Mouse (Mus musculus) olfactory bulb, adult 2 months (tissue): ENCODE data around the gene Smarcc2.

Experiments used
- CTCF ChIP-seq: fragments of 200-500 bp; IDR thresholded peaks from 2 replicates; pipeline ENCODE4 v1.5.1; 2012; ENCODE audit warnings: low read depth, mild to moderate bottlenecking, low read length, moderate library complexity; ENCODE audit not compliant: insufficient read depth
- POLR2A ChIP-seq: fragments of 200-500 bp; IDR thresholded peaks from 2 replicates; pipeline ENCODE4 v1.6.1; 2012; ENCODE audit warnings: mild to moderate bottlenecking, low read depth, low read length, moderate library complexity; ENCODE audit not compliant: insufficient read depth

DNA sequence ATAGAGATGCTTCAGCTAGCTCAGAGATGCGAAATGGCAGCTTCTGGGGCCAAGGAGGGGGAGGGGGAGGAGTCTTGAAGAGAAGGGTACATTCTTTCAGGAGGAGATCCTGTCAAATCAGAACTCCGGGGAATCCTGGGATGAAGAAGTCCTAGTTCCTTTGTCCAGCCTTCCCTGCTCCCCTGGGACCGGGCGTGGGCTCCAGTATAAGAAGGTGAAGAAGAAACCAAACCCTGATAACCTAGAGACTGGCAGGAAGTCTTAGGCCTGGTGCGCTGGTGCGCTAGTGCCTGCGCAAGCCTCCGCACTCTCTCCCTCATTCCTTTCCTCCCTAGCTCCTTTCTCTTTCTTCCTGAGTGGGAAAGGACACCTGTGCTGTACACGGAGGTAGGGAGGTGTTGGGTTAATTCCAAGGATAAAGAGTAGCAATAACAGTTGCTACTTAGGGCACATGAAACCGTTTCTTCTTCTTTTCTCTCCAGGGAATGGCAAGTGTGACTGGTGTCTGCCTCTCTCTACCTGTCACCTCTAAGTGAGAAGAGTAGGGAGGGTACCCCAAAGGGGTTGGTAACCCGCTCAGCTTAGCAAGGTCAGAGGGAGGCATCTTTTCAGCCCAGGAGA is 65.2 kb downstream of the Smarcc2 start:
- TF ChIP-seq CTCF, result no peak
- TF ChIP-seq POLR2A, result no peak
